Mouse (Mus musculus): Measurements from ENCODE around the gene Csta1.
"Not testable (repeated sequence)": the region's sequence is repeated elsewhere in the genome, so short reads cannot be mapped to it uniquely, and the experiment has no call there.

Csta1 gene

DNA sequence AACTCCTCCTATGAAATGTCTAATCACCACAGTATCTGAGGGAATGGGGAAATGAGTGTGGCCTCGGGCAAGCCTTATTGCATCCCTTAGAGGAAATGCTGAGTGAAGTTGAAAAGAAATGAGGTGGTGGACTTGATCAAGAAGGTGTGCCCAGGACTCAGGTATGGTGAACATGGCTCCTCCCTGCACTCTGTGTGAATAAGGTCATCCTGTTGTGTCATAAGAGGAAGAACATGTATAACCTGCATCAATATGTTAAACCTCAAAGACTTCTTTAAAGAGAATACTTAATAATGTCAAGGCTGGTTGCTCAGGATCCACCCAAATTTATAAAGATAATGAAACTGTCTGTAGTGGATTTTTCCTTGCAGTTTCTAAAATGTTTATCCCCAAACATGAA is at the start of gene Csta1:
TSS of gene Csta1 (minus strand) at position 101 of the 400 bp plus-strand sequence.
- DNase-seq = no peak

- DNase-seq = no peak
These were observed 48.9 kb upstream of the Csta1 start for GRCm38 (mm10) chr16:36179910-36180309.

GRCm38 (mm10) chr16:36176108-36176507 is 45.1 kb upstream of the Csta1 start:
- DNase-seq = no peak

DNA sequence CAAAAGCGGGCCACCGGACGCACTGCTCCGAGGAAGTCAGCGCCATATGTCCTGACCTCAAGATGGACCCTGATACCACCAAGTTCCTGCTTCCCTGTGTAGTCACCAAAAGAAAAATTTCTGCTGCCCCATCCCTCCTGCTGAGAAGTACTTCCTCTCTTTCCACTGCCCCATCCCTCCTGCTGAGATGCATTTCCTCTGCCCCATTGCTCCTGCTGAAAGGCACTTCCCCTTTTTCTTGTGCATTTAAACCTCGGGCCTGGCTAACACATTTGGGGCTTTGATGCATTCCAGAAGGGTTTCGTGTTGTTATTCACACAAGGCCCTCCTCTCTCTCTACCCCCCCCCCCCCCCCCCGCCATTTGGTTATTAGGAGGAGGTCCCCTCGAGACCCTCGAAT is 36.8 kb upstream of the Csta1 start:
- not testable (repeated sequence) for DNase-seq

DNA sequence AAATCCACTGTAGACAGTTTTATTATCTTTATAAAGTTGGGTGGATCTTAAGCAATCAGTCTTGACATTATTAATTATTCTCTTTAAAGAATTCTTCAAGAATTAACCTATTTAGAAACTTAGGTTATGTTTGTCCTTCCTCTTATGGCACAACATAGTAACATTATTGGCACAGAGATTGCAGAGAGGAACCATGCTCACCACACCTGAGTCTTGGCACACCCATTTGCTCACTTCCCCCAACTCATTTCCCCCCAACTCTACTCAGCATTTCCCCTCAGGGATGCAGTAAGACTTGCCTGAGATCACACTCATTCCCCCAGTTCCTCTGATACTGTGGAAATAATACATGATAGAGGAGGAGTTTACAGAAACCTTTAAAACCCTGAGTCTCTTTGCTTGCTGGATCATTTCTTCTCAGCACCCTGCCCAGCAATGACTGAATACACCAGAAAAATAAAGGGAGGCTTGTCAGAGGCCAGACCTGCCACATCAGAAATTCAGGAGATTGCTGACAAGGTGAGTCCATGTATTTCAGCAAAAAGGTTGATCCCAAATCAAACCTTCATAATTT is 25.4 kb upstream of the Csta1 start, which contains the start of gene Stfa2l1:
TSS of gene Stfa2l1 (plus strand) at position 410 of the 574 bp plus-strand sequence.
- no peak for DNase-seq

DNA sequence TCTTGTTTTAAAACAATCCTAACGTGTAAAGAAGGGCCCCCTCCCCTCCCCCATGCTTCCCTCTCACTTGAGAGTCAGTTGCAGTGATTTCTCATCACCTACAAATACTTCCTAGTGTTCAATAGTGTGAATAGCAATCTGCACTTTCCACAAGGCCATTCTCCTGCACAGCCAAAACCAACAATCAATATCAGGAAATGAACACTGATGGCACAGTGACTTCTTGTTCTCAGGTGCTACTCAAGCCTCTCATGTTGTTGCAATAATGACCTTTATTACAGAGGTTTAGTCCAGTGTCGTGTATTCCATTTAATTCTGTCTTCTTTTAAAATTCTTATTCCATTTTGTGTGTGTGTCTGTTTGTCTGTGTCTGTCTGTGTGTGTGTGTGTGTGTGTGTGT is 7.2 kb upstream of the Csta1 start:
- no peak for DNase-seq

DNA sequence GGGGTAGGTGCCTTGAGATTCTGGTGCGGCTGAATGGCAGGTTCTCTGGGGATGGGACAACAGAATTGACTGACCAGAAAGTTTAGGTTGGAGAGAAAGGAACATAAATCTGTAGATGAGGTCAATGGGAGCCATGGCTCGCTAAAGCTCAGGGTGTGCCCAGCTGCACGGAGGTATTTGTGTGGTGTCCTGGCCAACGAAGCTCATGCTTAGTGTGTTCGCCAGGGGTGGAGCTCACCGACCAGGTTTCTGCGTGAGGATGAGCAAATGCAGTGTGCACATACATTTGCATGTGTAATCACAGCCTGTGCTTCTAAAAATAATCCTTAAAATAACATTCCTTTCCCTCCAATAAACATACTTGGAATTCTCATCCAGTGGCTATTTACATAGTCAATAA is 2.9 kb downstream of the Csta1 start:
- DNase-seq = no peak

GRCm38 (mm10) chr16:36115751-36116150 is 15.3 kb downstream of the Csta1 start:
- not testable (repeated sequence) for DNase-seq

DNA sequence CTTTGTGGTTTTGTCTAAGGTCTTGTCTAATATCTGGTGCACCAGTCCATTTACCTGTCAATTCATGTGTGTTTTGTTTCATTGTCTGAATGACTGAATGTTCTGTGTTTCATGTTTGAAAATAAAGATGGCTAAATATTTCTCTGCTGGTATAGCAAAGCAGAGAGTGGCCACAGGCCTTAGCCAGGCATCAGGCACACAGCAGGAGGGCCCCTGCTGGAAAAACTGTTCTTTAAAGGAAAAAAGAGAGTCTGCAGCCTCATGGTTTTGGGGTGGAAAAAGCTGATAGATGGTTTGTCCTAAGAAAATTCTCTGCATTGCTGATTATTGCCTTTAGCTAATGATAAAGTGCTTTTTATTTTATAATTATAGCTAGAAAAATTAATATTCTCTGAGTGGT is 19.6 kb downstream of the Csta1 start:
- not testable (repeated sequence) for DNase-seq

DNA sequence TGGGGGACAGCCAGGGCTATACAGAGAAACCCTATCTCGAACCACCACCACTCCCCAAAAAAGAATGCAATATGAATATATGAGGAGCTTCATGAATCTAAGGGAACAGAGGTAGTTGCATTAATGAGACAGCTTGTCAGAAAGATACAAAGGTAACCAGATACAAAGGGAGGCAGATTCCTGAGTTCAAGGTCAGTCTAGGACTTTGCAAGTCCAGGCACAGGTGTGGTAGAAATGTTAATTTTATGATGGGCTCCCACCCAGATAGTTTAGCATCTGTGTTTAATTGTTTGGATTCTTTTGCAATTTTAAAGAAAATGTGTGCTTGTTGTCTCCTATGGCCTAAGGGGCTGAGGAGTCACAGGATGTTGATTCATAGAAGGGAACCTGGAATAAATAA is 28.8 kb downstream of the Csta1 start:
- no peak for DNase-seq

DNA sequence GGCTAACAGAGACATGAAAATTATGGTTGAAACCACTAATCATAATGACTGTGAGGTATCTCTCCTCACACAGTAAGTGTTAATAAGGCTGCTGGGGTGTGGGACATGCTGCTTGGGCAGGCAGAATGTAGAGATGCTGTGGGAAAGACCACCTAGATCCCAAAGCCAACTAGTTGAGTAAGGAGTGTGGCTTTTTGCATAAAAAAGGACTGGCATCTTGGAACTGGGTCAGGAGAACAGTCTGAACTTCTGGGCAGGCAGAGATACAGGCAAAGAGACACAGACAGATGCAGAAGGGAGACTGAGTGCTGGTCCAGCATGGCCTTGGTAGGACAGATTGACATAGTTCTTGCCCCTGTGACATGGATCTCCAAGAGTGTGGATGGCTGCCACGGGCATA is 29.5 kb downstream of the Csta1 start:
- no peak for DNase-seq

- not testable (repeated sequence) for DNase-seq
These were observed 33.1 kb downstream of the Csta1 start for GRCm38 (mm10) chr16:36097813-36098499.

DNA sequence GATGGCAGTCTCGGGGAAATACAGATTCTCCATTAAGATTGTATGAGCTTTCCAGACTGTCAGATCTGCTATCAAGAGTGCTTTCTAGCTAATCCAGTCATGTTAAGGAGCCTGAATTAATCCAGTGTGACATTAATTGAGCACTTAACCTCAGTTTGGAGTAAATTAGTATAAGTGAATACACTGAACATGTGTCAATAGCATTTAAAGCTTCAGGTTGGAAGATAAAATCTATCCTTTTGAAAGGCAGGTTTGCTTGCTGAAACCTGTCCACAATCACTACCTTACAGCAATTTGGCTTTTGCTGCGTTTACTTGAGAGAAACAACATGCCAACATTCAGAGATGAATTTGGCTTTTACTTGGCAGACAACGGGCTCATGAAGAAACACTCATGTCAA is 37.0 kb downstream of the Csta1 start:
- DNase-seq = no peak

GRCm38 (mm10) chr16:36090785-36091509 is 40.1 kb downstream of the Csta1 start:
- DNase-seq = no peak

DNA sequence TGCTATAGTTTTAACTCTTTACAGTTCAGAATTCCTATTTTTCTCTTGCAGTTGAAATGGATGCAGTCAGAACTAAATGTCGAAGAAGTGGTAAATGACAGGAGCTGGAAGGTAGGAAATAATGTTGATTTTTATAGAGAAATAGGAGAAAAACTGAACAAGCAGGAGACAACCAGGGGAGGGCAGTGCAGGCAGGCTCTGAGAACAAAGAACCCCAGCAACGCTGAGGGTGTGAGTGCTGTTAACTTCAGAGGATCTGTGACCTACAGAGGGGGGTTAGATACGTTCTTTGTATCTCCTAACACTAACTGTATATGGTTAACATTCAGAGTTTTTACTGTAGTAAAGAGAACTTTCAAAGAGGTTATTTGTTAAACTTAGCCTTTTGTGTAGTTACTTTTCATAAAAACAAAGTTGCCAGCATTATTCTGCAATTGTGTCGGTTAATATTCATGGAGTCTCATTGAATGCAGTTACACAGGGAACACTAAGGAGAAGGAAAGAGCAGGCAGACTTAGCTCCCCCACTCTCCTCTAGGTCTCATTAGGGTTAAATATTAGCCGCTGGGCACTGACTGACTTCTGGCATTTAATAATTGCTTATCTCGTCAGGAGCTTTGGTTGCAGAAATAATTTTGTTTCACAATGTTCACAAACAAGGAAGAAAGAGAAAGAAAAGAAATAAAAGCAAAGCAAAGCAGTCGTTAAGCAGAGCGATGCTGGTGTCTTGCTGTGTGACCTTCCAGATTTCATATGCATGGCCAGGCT is 41.0 kb downstream of the Csta1 start:
- no peak for DNase-seq

- DNase-seq = no peak
These were observed 42.0 kb downstream of the Csta1 start for GRCm38 (mm10) chr16:36089065-36089464.

DNA sequence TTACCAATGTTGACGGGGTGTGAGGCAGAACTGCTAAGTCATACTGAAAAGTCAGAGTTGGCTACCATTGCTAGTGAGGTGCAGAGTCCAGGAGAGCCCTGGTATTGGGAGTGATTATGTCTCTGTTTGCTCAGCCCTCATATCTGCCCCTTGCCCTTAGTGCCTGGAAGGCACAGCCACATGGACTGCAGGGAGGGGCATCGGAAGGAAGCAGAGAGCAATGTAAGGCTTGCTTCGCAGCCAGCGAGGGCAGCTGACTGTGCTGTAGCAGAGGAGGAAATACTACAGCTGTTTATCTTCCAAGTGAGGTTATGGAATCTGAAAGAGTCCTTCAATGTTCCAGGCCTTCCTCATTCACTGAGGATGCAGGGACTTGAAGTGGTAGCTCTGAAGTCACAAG is 43.2 kb downstream of the Csta1 start:
- no peak for DNase-seq

- no peak for DNase-seq
These were observed 51.1 kb downstream of the Csta1 start for GRCm38 (mm10) chr16:36079916-36080315.

DNA sequence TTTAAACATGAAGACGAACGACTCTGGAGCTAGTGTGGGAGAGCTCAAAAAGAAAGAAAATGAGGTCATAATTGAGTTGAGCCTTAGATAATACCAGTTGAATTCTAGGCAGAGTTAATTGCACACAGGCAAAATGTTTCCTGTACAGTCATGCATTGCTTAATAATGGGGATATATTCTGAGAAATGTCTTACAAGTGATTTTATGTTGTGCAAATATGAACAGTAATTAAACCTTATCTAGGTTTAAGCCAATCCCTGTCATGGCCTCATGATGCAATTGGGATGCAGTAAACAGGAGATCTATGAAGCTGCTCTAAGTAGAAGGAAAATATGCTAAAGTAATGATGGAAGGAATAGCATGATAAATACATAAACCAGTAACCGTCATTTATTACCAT is 56.3 kb downstream of the Csta1 start:
- no peak for DNase-seq

DNA sequence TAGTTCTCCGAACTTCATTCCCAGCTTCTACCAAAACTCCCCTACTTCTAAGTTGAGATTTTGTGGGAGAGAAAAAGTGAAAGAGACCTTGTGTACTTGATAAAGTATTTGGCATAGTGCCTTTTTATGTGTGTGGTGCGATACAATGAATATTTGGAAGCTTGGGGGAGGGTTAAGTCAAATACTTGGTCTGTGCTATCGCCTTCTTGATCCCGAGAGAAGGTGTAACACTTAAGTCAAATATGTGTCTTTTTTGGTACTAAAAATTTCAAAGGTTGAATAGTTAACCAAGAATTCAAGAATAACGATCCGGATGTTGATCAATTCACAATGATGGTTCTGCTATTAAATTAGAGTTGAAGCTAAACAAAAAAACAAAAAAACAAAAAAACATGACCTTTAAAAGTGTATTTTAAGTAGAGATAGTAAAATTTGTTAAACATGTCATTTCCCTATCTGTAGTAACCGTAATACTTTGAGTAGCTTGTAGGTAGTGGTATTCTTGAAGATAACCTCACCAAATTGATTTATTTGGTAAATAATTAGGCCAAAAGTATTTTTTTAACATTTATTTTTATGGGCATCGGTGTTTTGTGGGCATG is 58.5 kb downstream of the Csta1 start:
- no peak for DNase-seq

DNA sequence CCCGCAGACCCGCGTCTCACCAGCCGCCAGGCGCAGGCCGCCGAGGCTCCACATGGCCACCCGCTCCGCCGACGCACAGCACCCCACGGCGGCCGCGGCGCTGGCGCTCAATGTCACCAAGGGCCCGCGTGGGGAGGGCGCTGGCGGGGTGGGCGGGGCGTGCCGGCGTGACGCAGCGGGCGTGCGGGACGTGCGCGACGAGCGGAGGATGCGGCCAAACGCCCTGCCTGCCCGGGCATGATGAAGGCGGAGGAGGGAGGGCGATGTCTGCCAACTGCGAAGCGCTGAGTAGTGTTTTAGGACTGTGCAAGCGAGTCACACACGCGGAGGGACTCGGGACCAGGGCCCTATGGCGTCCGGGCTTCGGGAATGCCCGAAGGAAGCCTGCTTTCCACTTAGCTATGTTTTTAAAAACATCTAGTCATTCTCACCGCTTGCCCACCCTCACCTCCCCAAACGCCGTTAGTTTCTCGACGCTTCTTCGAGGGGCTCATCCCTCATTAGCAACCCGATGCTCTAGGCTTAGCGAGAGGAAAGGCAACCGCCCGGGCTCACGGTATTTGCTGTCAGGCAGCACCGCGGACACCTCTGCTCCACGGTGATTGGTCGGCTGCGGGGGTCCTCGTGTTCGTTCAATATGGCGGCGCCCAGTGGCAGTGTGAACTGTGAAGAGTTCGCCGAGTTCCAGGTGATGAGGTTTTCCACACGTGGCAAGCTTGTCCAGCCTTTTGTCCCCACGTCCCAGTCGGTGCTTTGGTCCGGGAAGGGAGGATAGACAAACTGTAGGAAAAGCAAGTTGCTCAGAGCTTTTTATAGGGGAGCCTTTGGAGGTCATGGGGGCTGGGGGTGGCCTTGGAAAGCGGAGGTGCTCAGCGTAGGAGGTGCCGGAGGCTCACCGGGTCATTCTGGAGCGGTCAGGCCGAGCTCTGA is 59.3 kb downstream of the Csta1 start, which contains the start of the genes Fam162a and Ccdc58:
TSS of gene Fam162a (minus strand) at position 145 of the 930 bp plus-strand sequence.
TSS of gene Ccdc58 (plus strand) at position 236 of the 930 bp plus-strand sequence.
- DNase-seq = peak; percentile 91

DNA sequence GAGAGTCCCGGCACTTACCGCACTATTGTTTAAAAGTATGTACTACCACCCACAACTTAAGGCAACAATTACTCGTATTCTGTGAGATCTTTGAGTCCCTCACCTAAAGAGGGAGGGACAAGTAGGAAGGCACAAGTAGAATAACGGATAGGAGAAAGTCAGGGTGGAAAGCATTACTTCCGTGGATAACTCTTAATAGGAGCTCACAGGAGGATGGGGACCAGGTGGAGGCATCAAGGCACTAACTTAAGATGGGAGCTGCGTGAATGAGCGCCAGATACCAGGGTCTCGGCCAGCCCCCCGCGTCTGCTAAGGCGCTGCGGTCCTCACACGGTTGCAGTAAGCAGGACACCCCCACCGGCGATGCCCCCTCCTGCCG is 60.0 kb downstream of the Csta1 start:
- DNase-seq = no peak

Measured in thymus, postnatal 25 days (tissue).